Mouse (Mus musculus): ENCODE measurements around the gene Urm1.

DNA sequence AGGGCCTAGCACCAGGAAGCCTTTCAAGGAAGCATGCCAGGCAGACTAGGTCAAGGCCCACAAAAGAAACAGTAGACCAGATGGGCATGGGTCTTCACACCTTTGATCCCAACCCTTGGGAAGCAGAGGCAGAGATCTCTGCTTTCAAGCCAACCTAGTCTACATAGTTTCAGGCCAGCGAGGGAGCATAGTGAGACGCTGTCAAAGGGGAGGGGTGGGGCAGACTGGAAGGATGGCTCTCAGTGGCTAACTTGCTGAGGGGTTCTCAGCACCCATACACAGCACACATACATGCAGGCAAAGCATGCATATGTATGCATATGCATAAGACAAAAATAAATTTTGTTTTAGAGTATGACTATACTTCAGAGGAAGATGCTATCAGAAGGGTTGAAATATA is 512 bp upstream of the Urm1 start:
- no peak for TF ChIP-seq GATA1 (IDR thresholded peaks at IDR 0.05; ENCODE audit: borderline replicate concordance, low read length)
- no peak for TF ChIP-seq FLI1 (IDR thresholded peaks at IDR 0.05; ENCODE audit: low read length)
